Mouse (Mus musculus) heart, adult 2 months (tissue): ENCODE measurements around the gene Asap2.

ENCODE experiments used
- CTCF ChIP-seq: fragments of 200-600 bp; IDR thresholded peaks from 2 replicates; pipeline ENCODE4 v1.8.1; 2022; ENCODE audit warnings: antibody characterized with exemption, mild to moderate bottlenecking, moderate library complexity
- EP300 ChIP-seq: fragments of 200-500 bp; IDR thresholded peaks from 2 replicates; pipeline ENCODE4 v1.6.1; 2011; ENCODE audit warnings: low read depth, low read length, control low read depth; ENCODE audit not compliant: insufficient read depth
- POLR2A ChIP-seq: fragments of 200-500 bp; IDR thresholded peaks from 2 replicates; pipeline ENCODE4 v1.6.1; 2011; ENCODE audit warnings: mild to moderate bottlenecking, low read depth, low read length, control low read depth; ENCODE audit not compliant: insufficient read depth

- no peak for TF ChIP-seq EP300
- TF ChIP-seq CTCF: no peak
- no peak for TF ChIP-seq POLR2A
Measured at GRCm38 (mm10) chr12:21207422-21207821, 217.2 kb downstream of the Asap2 start.
